In the genomic region with DNA sequence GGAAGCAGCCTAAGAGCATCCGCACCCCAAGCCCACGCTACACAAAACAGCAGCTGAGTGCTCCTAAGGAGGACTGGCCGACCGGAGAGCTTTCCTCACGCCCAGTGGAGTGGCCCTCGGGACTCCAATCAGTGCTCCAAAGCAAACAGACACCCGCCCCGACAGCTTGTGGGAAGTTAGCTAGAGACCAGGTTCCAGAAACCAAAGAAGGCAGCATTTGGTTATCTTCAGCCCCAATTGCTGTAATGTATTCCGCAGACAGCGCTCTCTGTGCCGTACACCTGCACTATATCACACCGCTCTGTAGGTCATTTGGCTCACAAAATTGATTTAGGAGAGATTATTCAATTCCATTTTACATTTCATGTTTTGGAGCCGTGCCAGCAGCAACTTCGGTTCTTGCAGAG, we compare ENCODE assay signal across 9 mouse cellular contexts. TPM values are rescaled to one million over a fixed set of nuclear protein-coding genes. Genes with fewer than 3 reads are reported as not detected.
A peak's percentile ranks its signal among the peaks of the same experiment; 100 is the strongest.
DNase-seq lines count a peak whose midpoint lies in the region; ATAC-seq and TF ChIP-seq lines count a peak whose summit lies in the region.
"Had no signal": no experiment of that assay in that cellular context is flagged by ENCODE, and none has a peak within 500 bp of the region (broad histone marks: within the 10 kb centered on the region; RNA-seq: fewer than 3 reads in every experiment).

No protein-coding gene starts in this region.

- H3K36me3 ChIP-seq in E14TG2a.4 (ENCODE audit: insufficient read depth, low read length) = no peaks in the 10 kb centered on the region
- H3K36me3 ChIP-seq in liver, postnatal 0 days (replicated peaks; ENCODE audit: insufficient read depth, low read length) = no peaks in the 10 kb centered on the region

- no peak overlapping the region for H3K9ac ChIP-seq in liver, postnatal 0 days (replicated peaks)
- H3K9ac ChIP-seq: forebrain, embryonic 13.5 days had no signal

- no peak overlapping the region for H3K27ac ChIP-seq in liver, postnatal 0 days (ENCODE audit: low read depth)
- H3K27ac ChIP-seq: forebrain, embryonic 13.5 days had no signal

- intact Hi-C loops in heart, postnatal 36 days (cut with DNase I) = loop anchor here (5.0 kb wide), 1 partner anchor 56 kb away; a partner anchor contains a TSS

- no peaks in the 10 kb centered on the region for H3K27me3 ChIP-seq in E14TG2a.4 (ENCODE audit: insufficient read depth, low read length)
- H3K27me3 ChIP-seq in liver, postnatal 0 days (ENCODE audit: insufficient read depth, low read length) = no peaks in the 10 kb centered on the region
- H3K27me3 ChIP-seq: forebrain, embryonic 13.5 days had no signal

- H3K9me3 ChIP-seq in E14TG2a.4 (ENCODE audit: low read length) = no peaks in the 10 kb centered on the region
- no peaks in the 10 kb centered on the region for H3K9me3 ChIP-seq in liver, postnatal 0 days (ENCODE audit: low read length)
- H3K9me3 ChIP-seq: forebrain, embryonic 13.5 days had no signal

- TF ChIP-seq EP300 in liver, postnatal 0 days (IDR thresholded peaks at IDR 0.05; ENCODE audit: low read depth) = no peak

- peak; percentile 36; the same call in 1 of the 2 replicates for ATAC-seq in liver, postnatal 0 days
- ATAC-seq: forebrain, embryonic 13.5 days had no signal

- 0 out of 2 replicates have a peak overlapping the region, but pooled peaks have one; percentile 27 for H3K4me3 ChIP-seq in E14TG2a.4 (replicated peaks; ENCODE audit: low read length)
- H3K4me3 ChIP-seq in liver, postnatal 0 days (ENCODE audit: low read depth, low read length) = no peak overlapping the region
- H3K4me3 ChIP-seq: forebrain, embryonic 13.5 days had no signal

- H3K4me2 ChIP-seq in liver, postnatal 0 days (ENCODE audit: low read depth, low read length) = peak overlapping the region; percentile 54
- H3K4me2 ChIP-seq: forebrain, embryonic 13.5 days had no signal

- DNase-seq in R1 (ENCODE audit: low read depth, low spot score) = peak; percentile 17
- peak; percentile 36 to 55 for DNase-seq in heart, postnatal 36 days
- DNase-seq in liver, postnatal 0 days = no peak
- DNase-seq in natural killer cell, adult 2 months (ENCODE audit: low spot score in 2 of 2) = no peak
- DNase-seq in spleen, adult 12 weeks (ENCODE audit: low spot score) = no peak
- no peak for DNase-seq in cerebellum, postnatal 25 days
- no peak for DNase-seq in cerebellum, adult 9-11 months

- TF ChIP-seq CTCF in E14TG2a.4 (conservative IDR thresholded peaks at IDR 0.05; ENCODE audit: low read length) = no peak
- no peak for TF ChIP-seq CTCF in liver, postnatal 0 days (IDR thresholded peaks at IDR 0.05; ENCODE audit: low read depth)

- WGBS in liver, postnatal 0 days (ENCODE audit: insufficient replicate concordance) = 48% methylated on average over 14 of the region's 14 CpGs

- H3K4me1 ChIP-seq in E14TG2a.4 (replicated peaks; ENCODE audit: low read depth, low read length) = peaks cover 35% of the 10 kb centered on the region
- no peaks in the 10 kb centered on the region; the same call in 1 of the 2 replicates for H3K4me1 ChIP-seq in liver, postnatal 0 days (ENCODE audit: insufficient read depth)

RNA-seq across cellular contexts. Expression of a gene that starts 55.7 kb away (rescaled TPM):
- 1 to 10 TPM; 2.4 to 4.9 TPM for total RNA-seq in heart, postnatal 36 days (2021)
- polyA plus RNA-seq in liver, postnatal 0 days (2015; fragmentation: Nextera tagmentation; extraction: Ambion mirVana) = 2.7 and 2.9 TPM in 2 replicates

Comparison
In these comparisons a context has a peak if more than half of its experiments do, and no peak if none do; other contexts are left out.
1. DNase-seq: peak in R1 (single experiment) and heart, postnatal 36 days (2 of 2); none in liver, postnatal 0 days (single experiment), natural killer cell, adult 2 months (0 of 2), spleen, adult 12 weeks (single experiment), cerebellum, postnatal 25 days (0 of 2) and cerebellum, adult 9-11 months (single experiment).